Mouse (Mus musculus) kidney, adult 2 months (tissue): ENCODE results near the gene Ggt1.

Experiments
- CTCF ChIP-seq: fragments of 200-500 bp; conservative IDR thresholded peaks from 2 replicates; pipeline ENCODE4 v1.5.1; 2011; ENCODE audit warnings: low read depth, mild to moderate bottlenecking, control low read depth, low read length, moderate library complexity, mixed read lengths; ENCODE audit not compliant: insufficient read depth, insufficient read length
- POLR2A ChIP-seq: fragments of 200-500 bp; IDR thresholded peaks from one replicate; pipeline ENCODE4 v1.6.1; 2011; ENCODE audit warnings: low read depth, low read length, control low read depth

DNA sequence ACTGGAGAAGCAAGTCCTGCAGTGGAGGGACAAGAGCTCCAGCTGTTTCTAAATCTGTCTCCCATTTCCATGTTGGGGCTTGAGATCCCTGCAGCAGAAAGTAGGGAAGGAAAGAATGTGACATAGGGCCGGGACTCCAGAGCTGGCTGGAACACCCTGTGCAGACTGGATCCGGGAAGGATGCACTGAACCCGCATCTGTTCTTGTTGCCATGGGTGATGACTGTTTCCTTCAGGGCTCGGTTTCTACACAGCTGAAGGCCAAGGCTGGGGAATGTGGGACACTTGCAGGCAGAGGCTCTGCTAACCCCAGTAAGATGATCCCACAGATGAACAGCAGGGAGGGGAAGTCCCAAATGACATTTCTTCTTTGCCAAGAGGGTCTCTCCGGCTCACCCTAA lies 71.2 kb downstream of the Ggt1 start:
- TF ChIP-seq CTCF (no peak), POLR2A (no peak)
